Mouse (Mus musculus) C2C12 (cell line): ENCODE data around the gene Gm21425. TPM values are rescaled to one million over a fixed set of nuclear protein-coding genes. Genes with fewer than 3 reads are reported as not detected.
"Not testable (repeated sequence)": the region's sequence is repeated elsewhere in the genome, so short reads cannot be mapped to it uniquely, and the experiment has no call there.

Experiments used
- H3K27me3 ChIP-seq: one replicate; pipeline ENCODE4 v1.6.1; 2011; ENCODE audit not compliant: control insufficient read depth, insufficient read depth, insufficient read length
- H3K36me3 ChIP-seq: one replicate; pipeline ENCODE4 v1.6.1; 2011; ENCODE audit not compliant: control insufficient read depth, insufficient read depth
- H3K4me3 ChIP-seq: one replicate; pipeline ENCODE4 v1.5.1; 2011; ENCODE audit warnings: mild to moderate bottlenecking, control low read depth; ENCODE audit not compliant: poor library complexity, insufficient read depth, severe bottlenecking
- H3K79me2 ChIP-seq: one replicate; pipeline ENCODE4 v1.6.1; 2011; ENCODE audit not compliant: control insufficient read depth, insufficient read depth
- H3K79me3 ChIP-seq: one replicate; pipeline ENCODE4 v1.6.1; 2011; ENCODE audit warnings: low read depth, control low read depth
- H3ac ChIP-seq: one replicate; pipeline ENCODE3; 2011; ENCODE audit warnings: low read depth; ENCODE audit not compliant: control insufficient read depth, insufficient read length
- long read RNA-seq, 2 experiments: library from polyadenylated mRNA; unstranded; transcript quantifications; one replicate each; pipeline ENCODE4 v2.0.0; 2019 to 2020
- polyA plus RNA-seq: library from polyadenylated mRNA; unstranded; fragments of >200 nt; fragmentation: generic; extraction: Trizol; gene quantifications from one replicate; pipeline ENCODE4 v1.2.1, GENCODE M21; 2012; ENCODE audit warnings: missing spikeins

The Gm21425 gene
- polyA plus RNA-seq: not detected
- long read RNA-seq, experiment 1: 0 reads
- long read RNA-seq, experiment 2: 0 reads

GRCm38 (mm10) chrY:13161668-13162067 lies at the start of gene Gm21425:
Gene Gm21425 (plus strand): TSS chrY:13161968.
- not testable (repeated sequence) for H3K36me3 ChIP-seq, H3ac ChIP-seq, H3K27me3 ChIP-seq, H3K4me3 ChIP-seq, H3K79me2 ChIP-seq, H3K79me3 ChIP-seq

- not testable (repeated sequence) for H3K4me3 ChIP-seq, H3ac ChIP-seq, H3K36me3 ChIP-seq, H3K27me3 ChIP-seq, H3K79me2 ChIP-seq, H3K79me3 ChIP-seq
Measured at GRCm38 (mm10) chrY:13133392-13133791, 28.4 kb upstream of the Gm21425 start, which contains the start of gene Gm21891. Gene Gm21891 (minus strand): TSS chrY:13133492.

Other genes with a start within 250 kb of the Gm21425 start
- gene Gm20807, start 119.1 kb upstream of the Gm21425 start, polyA plus RNA-seq: not detected
- gene Gm21891, start 28.5 kb upstream of the Gm21425 start, polyA plus RNA-seq: not detected
- not detected for gene Gm21828, start 62.0 kb downstream of the Gm21425 start, polyA plus RNA-seq
- gene Gm21440, start 90.4 kb downstream of the Gm21425 start, polyA plus RNA-seq: not detected
- not detected for gene Gm21454, start 90.5 kb downstream of the Gm21425 start, polyA plus RNA-seq
- gene Gm21725, start 187.1 kb downstream of the Gm21425 start, polyA plus RNA-seq: not detected